Mouse (Mus musculus) cerebellum, adult 9-11 months (tissue): ENCODE measurements at regions not wholly inside any gene's neighbourhood (a gene's known extent, or its start where the extent isn't known, plus 50 kb on each side); places are given as distances from the start of the nearest gene placed in this dataset.

Source experiments
- DNase-seq: peaks from one replicate; pipeline ENCODE4 v3.0.0; 2022

- peak; percentile 21 for DNase-seq
Measured at GRCm38 (mm10) chr2:139179641-139180040, 314.1 kb upstream of the Sptlc3 start.

GRCm38 (mm10) chr2:139198281-139198680, 295.4 kb upstream of the Sptlc3 start:
- DNase-seq, result peak; percentile 72

GRCm38 (mm10) chr2:139207649-139208048, 286.1 kb upstream of the Sptlc3 start:
- no peak for DNase-seq

- DNase-seq, result no peak
Measured at GRCm38 (mm10) chr2:139220757-139221400, 272.8 kb upstream of the Sptlc3 start.

GRCm38 (mm10) chr2:139230453-139230852, 263.3 kb upstream of the Sptlc3 start:
- DNase-seq, result no peak

GRCm38 (mm10) chr2:139250138-139250537, 243.6 kb upstream of the Sptlc3 start:
- no peak for DNase-seq

GRCm38 (mm10) chr2:139267119-139267518, 226.6 kb upstream of the Sptlc3 start:
- DNase-seq, result no peak

- DNase-seq, result peak; percentile 91
Measured at GRCm38 (mm10) chr2:139276581-139276980, 217.1 kb upstream of the Sptlc3 start.

GRCm38 (mm10) chr2:139277571-139277970, 216.1 kb upstream of the Sptlc3 start:
- DNase-seq, result peak; percentile 99

GRCm38 (mm10) chr2:139281056-139281455, 212.7 kb upstream of the Sptlc3 start:
- DNase-seq, result no peak

GRCm38 (mm10) chr2:139284315-139284714, 209.4 kb upstream of the Sptlc3 start:
- peak; percentile 50 for DNase-seq

GRCm38 (mm10) chr2:139286446-139286845, 207.3 kb upstream of the Sptlc3 start:
- DNase-seq, result no peak

- DNase-seq, result no peak
Measured at GRCm38 (mm10) chr2:139298541-139299152, 195.1 kb upstream of the Sptlc3 start.

- peak; percentile 96 for DNase-seq
Measured at GRCm38 (mm10) chr2:139311401-139311812, 182.3 kb upstream of the Sptlc3 start.

- DNase-seq, result peak; percentile 40
Measured at GRCm38 (mm10) chr2:139312053-139312452, 181.7 kb upstream of the Sptlc3 start.

GRCm38 (mm10) chr2:139322509-139322908, 171.2 kb upstream of the Sptlc3 start:
- peak; percentile 54 for DNase-seq

- DNase-seq, result no peak
Measured at GRCm38 (mm10) chr2:139325501-139325900, 168.2 kb upstream of the Sptlc3 start.

GRCm38 (mm10) chr2:139334681-139335080, 159.0 kb upstream of the Sptlc3 start:
- no peak for DNase-seq

GRCm38 (mm10) chr2:139338240-139338639, 155.5 kb upstream of the Sptlc3 start:
- no peak for DNase-seq

- DNase-seq, result peak; percentile 90
Measured at GRCm38 (mm10) chr2:139356280-139357010, 137.3 kb upstream of the Sptlc3 start.

- DNase-seq, result peak; percentile 75
Measured at GRCm38 (mm10) chr2:139362245-139362847, 131.4 kb upstream of the Sptlc3 start.

- no peak for DNase-seq
Measured at GRCm38 (mm10) chr2:139370070-139370469, 123.6 kb upstream of the Sptlc3 start.

GRCm38 (mm10) chr2:139380285-139380684, 113.4 kb upstream of the Sptlc3 start:
- DNase-seq, result peak; percentile 38

GRCm38 (mm10) chr2:139381628-139382027, 112.1 kb upstream of the Sptlc3 start:
- peak; percentile 91 for DNase-seq
